ENCODE assay signal across 8 mouse cellular contexts in the genomic region with DNA sequence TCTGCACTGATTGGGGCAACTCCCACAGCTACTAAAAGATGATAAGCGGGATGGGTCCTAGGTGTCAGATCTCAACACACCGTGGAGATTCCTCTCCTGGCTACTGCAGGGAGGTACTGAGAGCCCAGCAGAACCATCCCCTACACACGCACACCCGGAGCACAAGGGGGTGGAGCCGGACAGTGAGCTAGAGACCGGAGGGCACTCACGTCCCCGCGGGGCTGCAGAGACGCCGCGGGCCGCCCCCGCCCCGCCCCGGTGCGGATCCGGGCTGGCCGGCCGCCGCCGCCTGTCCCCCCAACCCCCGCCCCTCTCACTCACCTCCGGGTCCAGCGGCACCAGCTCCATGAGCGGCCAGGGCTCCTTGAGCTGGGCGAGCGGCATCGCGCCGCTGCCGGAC. TPM values are rescaled to one million over a fixed set of nuclear protein-coding genes. Genes with fewer than 3 reads are reported as not detected.
DNase-seq lines count a peak whose midpoint lies in the region; ATAC-seq and TF ChIP-seq lines count a peak whose summit lies in the region.

No protein-coding gene starts in this region.

- H3K27me3 ChIP-seq in lung, embryonic 14.5 days (ENCODE audit: insufficient read depth, low read length) = no peaks in the 10 kb centered on the region
- H3K27me3 ChIP-seq in stomach, embryonic 16.5 days (ENCODE audit: control insufficient read depth, insufficient read depth, low read length) = no peaks in the 10 kb centered on the region

- no peaks in the 10 kb centered on the region for H3K36me3 ChIP-seq in lung, embryonic 14.5 days (ENCODE audit: insufficient read depth)
- H3K36me3 ChIP-seq in stomach, embryonic 16.5 days (ENCODE audit: control insufficient read depth, insufficient read depth, low read length) = no peaks in the 10 kb centered on the region

- peak overlapping the region; percentile 79 for H3K9ac ChIP-seq in lung, embryonic 14.5 days
- peak overlapping the region; percentile 90 for H3K9ac ChIP-seq in stomach, embryonic 16.5 days (ENCODE audit: low read length)

- no peak for TF ChIP-seq CTCF in embryonic fibroblast, embryonic 13.5 days (IDR thresholded peaks at IDR 0.05; ENCODE audit: borderline replicate concordance, insufficient read depth, low read length)
- no peak for TF ChIP-seq CTCF in lung, embryonic 14.5 days (IDR thresholded peaks at IDR 0.05; ENCODE audit: low read depth)

- no peaks in the 10 kb centered on the region for H3K4me1 ChIP-seq in embryonic fibroblast, embryonic 13.5 days (ENCODE audit: control insufficient read depth, insufficient read depth, low read length)
- peaks cover 7% of the 10 kb centered on the region; the same call in 1 of the 2 replicates for H3K4me1 ChIP-seq in lung, embryonic 14.5 days (ENCODE audit: insufficient read depth)
- H3K4me1 ChIP-seq in stomach, embryonic 16.5 days (ENCODE audit: control insufficient read depth, insufficient read depth, low read length) = peaks cover 7% of the 10 kb centered on the region

- H3K4me3 ChIP-seq in embryonic fibroblast, embryonic 13.5 days (ENCODE audit: insufficient read depth, low read length) = peak overlapping the region; percentile 84
- H3K4me3 ChIP-seq in lung, embryonic 14.5 days (ENCODE audit: low read depth, low read length) = peak overlapping the region; percentile 82
- H3K4me3 ChIP-seq in stomach, embryonic 16.5 days (replicated peaks; ENCODE audit: low read length) = peak overlapping the region; percentile 78

- 0% methylated on average over 24 of the region's 32 CpGs for WGBS in lung, embryonic 14.5 days
- under 1% methylated on average over 31 of the region's 32 CpGs for WGBS in stomach, embryonic 16.5 days

- H3K27ac ChIP-seq in embryonic fibroblast, embryonic 13.5 days (ENCODE audit: insufficient read depth, low read length) = no peak overlapping the region
- peak overlapping the region; percentile 83 for H3K27ac ChIP-seq in lung, embryonic 14.5 days (ENCODE audit: low read depth)
- peak overlapping the region; percentile 92 for H3K27ac ChIP-seq in stomach, embryonic 16.5 days (ENCODE audit: low read length)

- peak; percentile 41 for ATAC-seq in activated CD4-positive, CD25-positive, alpha-beta regulatory T cell, adult 4 months
- peak; percentile 36 for ATAC-seq in inflammation-experienced regulatory T-cells, adult 6 months
- ATAC-seq in lung, embryonic 14.5 days (ENCODE audit: insufficient read depth) = peak; percentile 59
- peak; percentile 30; the same call in 1 of the 2 replicates for ATAC-seq in stomach, embryonic 16.5 days (ENCODE audit: insufficient read depth, low FRiP score)

- DNase-seq in heart, adult 11 months = peak; percentile 95
- DNase-seq in heart, adult 8-10 months (ENCODE audit: low spot score) = no peak
- DNase-seq in lung, embryonic 14.5 days = peak; percentile 59
- no peak for DNase-seq in layer of hippocampus, postnatal 25 days (ENCODE audit: extremely low spot score in 1 of 2, low spot score in 1 of 2)

- H3K9me3 ChIP-seq in lung, embryonic 14.5 days (ENCODE audit: low read depth, low read length) = no peaks in the 10 kb centered on the region
- no peaks in the 10 kb centered on the region for H3K9me3 ChIP-seq in stomach, embryonic 16.5 days (replicated peaks; ENCODE audit: control insufficient read depth, low read length)

- TF ChIP-seq POLR2A in embryonic fibroblast, embryonic 13.5 days (IDR thresholded peaks at IDR 0.05; ENCODE audit: low read depth, low read length) = no peak

- H3K4me2 ChIP-seq in lung, embryonic 14.5 days = peak overlapping the region; percentile 92
- H3K4me2 ChIP-seq in stomach, embryonic 16.5 days (ENCODE audit: low read depth, low read length) = peak overlapping the region; percentile 67

RNA-seq across cellular contexts. Expression of a gene that starts 0.3 kb away (rescaled TPM):
- total RNA-seq in heart, adult 8-10 months (2022) = 1 to 10 TPM; 4.0 to 6.5 (median 4.7) TPM
- 100 to 1,000 TPM in 1 of 2 experiments, 10 to 100 TPM in 1; 96.5 to 113 TPM for polyA plus RNA-seq in activated CD4-positive, CD25-positive, alpha-beta regulatory T cell, adult 4 months (2017; shearing (Covaris generic))
- 4.2 and 4.8 TPM in 2 replicates for polyA plus RNA-seq in embryonic fibroblast, embryonic 13.5 days (2011; ENCODE audit: insufficient read length, low read depth, missing spikeins)
- polyA plus RNA-seq in inflammation-experienced regulatory T-cells, adult 6 months (2017; shearing (Covaris generic)) = 100 to 1,000 TPM in 1 of 3 experiments, 10 to 100 TPM in 2; 88.8 to 145 (median 91.9) TPM
- 46.2 and 49.5 TPM in 2 replicates for polyA plus RNA-seq in lung, embryonic 14.5 days (2014; fragmentation: Nextera tagmentation; extraction: Ambion mirVana)
- polyA plus RNA-seq in stomach, embryonic 16.5 days (2015; fragmentation: Nextera tagmentation; extraction: Ambion mirVana) = 69.2 and 71.8 TPM in 2 replicates
- 10 to 100 TPM; 11.4 to 12.7 TPM for total RNA-seq in layer of hippocampus, postnatal 25 days (2021)

Comparison
In these comparisons a context has a peak if more than half of its experiments do, and no peak if none do; other contexts are left out.
1. DNase-seq: peak in heart, adult 11 months (single experiment) and lung, embryonic 14.5 days (single experiment); none in heart, adult 8-10 months (single experiment) and layer of hippocampus, postnatal 25 days (0 of 2).
2. Peak in every context shown above with its lines, with median percentiles within 50 percentile points of each other: ATAC-seq and H3K4me3 ChIP-seq.